9 mouse cellular contexts compared by ENCODE assay signal in the genomic region with DNA sequence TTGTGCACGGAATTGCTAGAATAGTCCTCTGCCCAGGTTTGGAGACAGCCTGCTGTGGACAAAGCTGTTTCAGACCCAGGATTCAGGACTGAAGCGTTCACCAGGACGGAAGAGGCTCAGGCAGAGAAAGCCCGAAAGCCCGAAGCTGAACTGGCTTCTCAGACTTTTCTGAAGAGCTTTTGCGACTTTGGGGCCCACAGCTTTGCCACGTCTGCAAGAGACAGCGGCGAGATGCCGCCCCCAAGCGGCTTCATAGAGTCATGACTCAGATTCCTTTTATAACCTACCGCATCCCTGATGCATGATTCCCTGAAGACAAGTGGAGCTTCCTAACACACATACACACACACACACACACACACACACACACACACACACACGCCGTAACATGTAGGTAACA. TPM values are rescaled to one million over a fixed set of nuclear protein-coding genes. Genes with fewer than 3 reads are reported as not detected.
DNase-seq lines count a peak whose midpoint lies in the region; ATAC-seq and TF ChIP-seq lines count a peak whose summit lies in the region.
"Had no signal": no experiment of that assay in that cellular context is flagged by ENCODE, and none has a peak within 500 bp of the region (broad histone marks: within the 10 kb centered on the region; RNA-seq: fewer than 3 reads in every experiment).

No protein-coding gene starts in this region.

- peak; percentile 67; the same call in 1 of the 2 replicates for ATAC-seq in hindbrain, postnatal 0 days
- ATAC-seq in midbrain, embryonic 11.5 days (ENCODE audit: low FRiP score), result peak; percentile 43; the same call in 1 of the 2 replicates

- TF ChIP-seq CTCF in hindbrain, postnatal 0 days (IDR thresholded peaks at IDR 0.05; ENCODE audit: low read depth), result peak; percentile 77
- peak; percentile 68 for TF ChIP-seq CTCF in left cerebral cortex, adult 2 months (IDR thresholded peaks at IDR 0.05)

- H3K4me1 ChIP-seq in hindbrain, postnatal 0 days (ENCODE audit: insufficient read depth, low read length), result no peaks in the 10 kb centered on the region
- H3K4me1 ChIP-seq in midbrain, embryonic 11.5 days (ENCODE audit: control insufficient read depth, insufficient read depth, low read length), result no peaks in the 10 kb centered on the region

- H3K9me3 ChIP-seq in hindbrain, postnatal 0 days (ENCODE audit: low read length), result no peaks in the 10 kb centered on the region
- H3K9me3 ChIP-seq in midbrain, embryonic 11.5 days (ENCODE audit: control insufficient read depth, low read length), result no peaks in the 10 kb centered on the region
- H3K9me3 ChIP-seq: neural tube, embryonic 13.5 days had no signal

- no peaks in the 10 kb centered on the region for H3K36me3 ChIP-seq in hindbrain, postnatal 0 days (ENCODE audit: insufficient read depth, low read length)
- no peaks in the 10 kb centered on the region for H3K36me3 ChIP-seq in midbrain, embryonic 11.5 days (ENCODE audit: control insufficient read depth, insufficient read depth, low read length)
- H3K36me3 ChIP-seq: neural tube, embryonic 13.5 days had no signal

- no peak overlapping the region for H3K27ac ChIP-seq in hindbrain, postnatal 0 days
- H3K27ac ChIP-seq in left cerebral cortex, adult 2 months, result no peak overlapping the region
- no peak overlapping the region for H3K27ac ChIP-seq in midbrain, embryonic 11.5 days (ENCODE audit: low read depth, low read length)
- H3K27ac ChIP-seq: neural tube, embryonic 13.5 days had no signal

- peak; percentile 70 for DNase-seq in layer of hippocampus, adult 11-12 months (ENCODE audit: low spot score)
- no peak for DNase-seq in layer of hippocampus, adult 9-10 months (ENCODE audit: low spot score)
- peak; percentile 38 for DNase-seq in cerebellum, adult 8-10 months
- DNase-seq in frontal cortex, adult 2 months (ENCODE audit: extremely low spot score in 1 of 2, low spot score in 1 of 2), result peak; percentile 50 to 88
- peak; percentile 90 for DNase-seq in hindbrain, postnatal 0 days (ENCODE audit: low spot score)
- peak; percentile 77 to 78 for DNase-seq in left cerebral cortex, adult 2 months (ENCODE audit: extremely low spot score in 1 of 2, low spot score in 2 of 2)
- DNase-seq in midbrain, embryonic 11.5 days (ENCODE audit: low spot score, missing footprints), result peak; percentile 94
- peak; percentile 20 to 66 for DNase-seq in spleen, postnatal 4 days (ENCODE audit: low spot score in 2 of 2)

- intact Hi-C loops in left cerebral cortex, adult 2 months (cut with DNase I), result loop anchor here (2.0 kb wide), 1 partner anchor 52 kb away; no protein-coding TSS in a partner anchor

- no peak overlapping the region for H3K9ac ChIP-seq in hindbrain, postnatal 0 days (replicated peaks; ENCODE audit: low read length)
- no peak overlapping the region for H3K9ac ChIP-seq in midbrain, embryonic 11.5 days (ENCODE audit: low read length)
- H3K9ac ChIP-seq: neural tube, embryonic 13.5 days had no signal

- 16% methylated on average over 14 of the region's 14 CpGs for WGBS in hindbrain, postnatal 0 days
- 17% methylated on average over 14 of the region's 14 CpGs for WGBS in midbrain, embryonic 11.5 days

- no peak overlapping the region for H3K4me2 ChIP-seq in hindbrain, postnatal 0 days (ENCODE audit: low read depth, low read length)
- no peak overlapping the region for H3K4me2 ChIP-seq in midbrain, embryonic 11.5 days
- H3K4me2 ChIP-seq: neural tube, embryonic 13.5 days had no signal

- no peak overlapping the region for H3K4me3 ChIP-seq in hindbrain, postnatal 0 days (ENCODE audit: low read length)
- H3K4me3 ChIP-seq in left cerebral cortex, adult 2 months, result no peak overlapping the region
- no peak overlapping the region for H3K4me3 ChIP-seq in midbrain, embryonic 11.5 days (ENCODE audit: low read depth, low read length)
- H3K4me3 ChIP-seq: neural tube, embryonic 13.5 days had no signal

- H3K27me3 ChIP-seq in hindbrain, postnatal 0 days (ENCODE audit: insufficient read depth, low read length), result no peaks in the 10 kb centered on the region; the same call in 1 of the 2 replicates
- H3K27me3 ChIP-seq in midbrain, embryonic 11.5 days (ENCODE audit: control insufficient read depth, insufficient read depth, low read length), result no peaks in the 10 kb centered on the region

RNA-seq across cellular contexts. Expression of gene 1810062G17Rik, which starts 21.0 kb away (rescaled TPM):
- 0.15 TPM in 1 of 2 replicates, not detected in the other for polyA plus RNA-seq in frontal cortex, adult 2 months (2012; rRNA removed)
- total RNA-seq in hindbrain, postnatal 0 days (2014; rRNA removed), result not detected in 2 replicates
- 0.91 and 1.1 TPM in 2 replicates for polyA plus RNA-seq in hindbrain, postnatal 0 days (2015; fragmentation: Nextera tagmentation; extraction: Ambion mirVana)
- not detected for total RNA-seq in left cerebral cortex, adult 2 months (2021)
- polyA plus RNA-seq in midbrain, embryonic 11.5 days (2014; fragmentation: Nextera tagmentation; extraction: Ambion mirVana), result 0.40 TPM in 1 of 2 replicates, not detected in the other

RNA-seq across cellular contexts. Expression of gene Anxa5, which starts 21.1 kb away (rescaled TPM):
- 97.6 and 113 TPM in 2 replicates for polyA plus RNA-seq in frontal cortex, adult 2 months (2012; rRNA removed)
- total RNA-seq in hindbrain, postnatal 0 days (2014; rRNA removed), result 31.8 and 33.5 TPM in 2 replicates
- polyA plus RNA-seq in hindbrain, postnatal 0 days (2015; fragmentation: Nextera tagmentation; extraction: Ambion mirVana), result 54.0 and 55.5 TPM in 2 replicates
- 10 to 100 TPM; 69.0 to 71.9 TPM for total RNA-seq in left cerebral cortex, adult 2 months (2021)
- polyA plus RNA-seq in midbrain, embryonic 11.5 days (2014; fragmentation: Nextera tagmentation; extraction: Ambion mirVana), result 93.7 and 98.4 TPM in 2 replicates

RNA-seq across cellular contexts. Expression of gene Gm11549, which starts 24.9 kb away (rescaled TPM):
- 19.2 and 19.5 TPM in 2 replicates for polyA plus RNA-seq in frontal cortex, adult 2 months (2012; rRNA removed)
- 1.0 and 1.3 TPM in 2 replicates for total RNA-seq in hindbrain, postnatal 0 days (2014; rRNA removed)
- polyA plus RNA-seq in hindbrain, postnatal 0 days (2015; fragmentation: Nextera tagmentation; extraction: Ambion mirVana), result 0.53 and 0.62 TPM in 2 replicates
- 10 to 100 TPM; 35.7 to 44.6 TPM for total RNA-seq in left cerebral cortex, adult 2 months (2021)
- polyA plus RNA-seq in midbrain, embryonic 11.5 days (2014; fragmentation: Nextera tagmentation; extraction: Ambion mirVana), result 1.3 TPM in 2 replicates

RNA-seq across cellular contexts. Expression of gene Exosc9, which starts 55.7 kb away (rescaled TPM):
- polyA plus RNA-seq in frontal cortex, adult 2 months (2012; rRNA removed), result 34.5 and 39.7 TPM in 2 replicates
- total RNA-seq in hindbrain, postnatal 0 days (2014; rRNA removed), result 34.9 and 37.2 TPM in 2 replicates
- polyA plus RNA-seq in hindbrain, postnatal 0 days (2015; fragmentation: Nextera tagmentation; extraction: Ambion mirVana), result 68.2 and 70.5 TPM in 2 replicates
- total RNA-seq in left cerebral cortex, adult 2 months (2021), result 10 to 100 TPM; 37.2 to 42.7 TPM
- 110 and 113 TPM in 2 replicates for polyA plus RNA-seq in midbrain, embryonic 11.5 days (2014; fragmentation: Nextera tagmentation; extraction: Ambion mirVana)
